Mouse (Mus musculus) testis, adult 2 months (tissue): ENCODE results near the gene Upk1b.

Experiments
- CTCF ChIP-seq: fragments of 200-500 bp; IDR thresholded peaks from 2 replicates; pipeline ENCODE4 v1.5.1; 2012; ENCODE audit warnings: low read depth, mild to moderate bottlenecking, inconsistent platforms, low read length, moderate library complexity; ENCODE audit not compliant: control insufficient read depth, insufficient read depth, insufficient replicate concordance
- POLR2A ChIP-seq: fragments of 200-500 bp; IDR thresholded peaks from 2 replicates; pipeline ENCODE4 v1.6.1; 2012; ENCODE audit warnings: low read depth, mild to moderate bottlenecking, inconsistent platforms, low read length, moderate library complexity; ENCODE audit not compliant: control insufficient read depth

- TF ChIP-seq CTCF, result no peak
- TF ChIP-seq POLR2A, result no peak
Observed at GRCm38 (mm10) chr16:38763508-38763907, 36.6 kb downstream of the Upk1b start.
